Mouse (Mus musculus) neural tube, embryonic 11.5 days (tissue): Measurements from ENCODE around the gene Nrarp. TPM values are rescaled to one million over a fixed set of nuclear protein-coding genes. Genes with fewer than 3 reads are reported as not detected.
A peak's percentile ranks its signal among the peaks of the same experiment; 100 is the strongest.

Experiments
- ATAC-seq: fragments of 200-750 bp; cut with Nextera tagmentation; 2 replicates; pipeline ENCODE4 v1.8.0; 2017; ENCODE audit warnings: moderate number of reproducible peaks, mild to moderate bottlenecking, moderate TSS enrichment, moderate library complexity; ENCODE audit not compliant: insufficient read depth, low FRiP score, low TSS enrichment
- DNase-seq: peaks from one replicate; pipeline ENCODE4 v3.0.0-alpha.2; 2015; ENCODE audit warnings: low spot score
- H3K27ac ChIP-seq: fragments of 300-500 bp; sonication (generic); 2 replicates; pipeline ENCODE4 v1.5.1; 2014; ENCODE audit warnings: low read depth, mild to moderate bottlenecking, low read length
- H3K27me3 ChIP-seq: fragments of 300-500 bp; sonication (generic); 2 replicates; pipeline ENCODE4 v1.6.1; 2014; ENCODE audit warnings: mild to moderate bottlenecking, low read length, mixed read lengths; ENCODE audit not compliant: control insufficient read depth, insufficient read depth
- H3K36me3 ChIP-seq: fragments of 300-500 bp; sonication (generic); 2 replicates; pipeline ENCODE4 v1.6.1; 2014; ENCODE audit warnings: mild to moderate bottlenecking, low read length, moderate library complexity, mixed read lengths; ENCODE audit not compliant: control insufficient read depth, insufficient read depth
- H3K4me1 ChIP-seq: fragments of 300-500 bp; sonication (generic); 2 replicates; pipeline ENCODE4 v1.6.1; 2014; ENCODE audit warnings: low read length, mixed read lengths; ENCODE audit not compliant: control insufficient read depth, insufficient read depth
- H3K4me2 ChIP-seq: fragments of 300-500 bp; sonication (generic); 2 replicates; pipeline ENCODE4 v1.6.1; 2014; ENCODE audit warnings: low read depth, mild to moderate bottlenecking, moderate library complexity
- H3K4me3 ChIP-seq: fragments of 300-500 bp; sonication (generic); 2 replicates; pipeline ENCODE4 v1.5.1; 2014; ENCODE audit warnings: low read depth, low read length
- H3K9ac ChIP-seq: fragments of 300-500 bp; sonication (generic); 2 replicates; pipeline ENCODE4 v1.6.1; 2014; ENCODE audit warnings: mild to moderate bottlenecking, low read length
- H3K9me3 ChIP-seq: fragments of 300-500 bp; sonication (generic); 2 replicates; pipeline ENCODE4 v1.6.1; 2016; ENCODE audit warnings: low read length; ENCODE audit not compliant: control insufficient read depth
- whole genome bisulfite sequencing: fragments of 180-500 bp; shearing (Covaris S2); extraction: QIAGEN DNeasy Blood & Tissue Kit; methylation state at CpG from one replicate; pipeline ENCODE4 v1.1.7; 2014; 5-methylcytosine and 5-hydroxymethylcytosine counted together
- polyA plus RNA-seq: library from polyadenylated mRNA; unstranded; fragments of >200 nt; fragmentation: Nextera tagmentation; extraction: Ambion mirVana; gene quantifications from 2 replicates; pipeline ENCODE4 v1.2.1, GENCODE M21; 2014

Nrarp gene
- 53.7 and 57.8 TPM in 2 replicates for polyA plus RNA-seq

DNA sequence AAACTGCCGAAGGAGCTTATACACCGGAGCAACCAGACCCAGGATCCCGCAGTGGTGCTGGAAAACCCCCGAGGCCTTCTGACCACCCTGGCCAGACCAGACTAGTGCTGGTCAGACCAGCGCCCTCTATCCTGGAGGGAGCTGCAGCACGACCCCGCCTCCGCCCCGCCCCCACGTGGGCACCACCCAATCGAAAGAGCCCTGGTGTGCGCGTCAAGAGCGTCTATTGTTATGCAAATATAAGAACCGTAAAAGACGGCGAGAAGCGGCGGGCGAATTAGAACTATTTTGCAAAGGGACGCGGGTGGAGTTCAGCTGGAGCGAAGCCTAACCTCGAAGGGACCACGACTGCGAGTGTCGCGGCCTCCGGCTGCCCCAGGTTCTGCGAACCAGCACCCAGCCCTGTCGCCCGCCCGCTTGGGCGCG, at the start of gene Nrarp:
Nrarp (plus strand) TSS at position 281 of the 426 bp plus-strand sequence.
- Histone ChIP-seq H3K27me3 (peaks cover 2% of the 10 kb centered on the region; the same call in 1 of the 2 replicates), H3K4me2 (peak within 1 kb of the TSS; percentile 53), H3K9me3 (no peaks in the 10 kb centered on the region), H3K9ac (peak within 1 kb of the TSS; percentile 83), H3K4me1 (peaks cover 51% of the 10 kb centered on the region), H3K27ac (peak within 1 kb of the TSS; percentile 94), H3K4me3 (peak within 1 kb of the TSS; percentile 80), H3K36me3 (no peaks in the 10 kb centered on the region)
- ATAC-seq, result peak; percentile 87
- DNase-seq, result peak; percentile 95
- WGBS, result under 1% methylated on average over 35 of the region's 35 CpGs

DNA sequence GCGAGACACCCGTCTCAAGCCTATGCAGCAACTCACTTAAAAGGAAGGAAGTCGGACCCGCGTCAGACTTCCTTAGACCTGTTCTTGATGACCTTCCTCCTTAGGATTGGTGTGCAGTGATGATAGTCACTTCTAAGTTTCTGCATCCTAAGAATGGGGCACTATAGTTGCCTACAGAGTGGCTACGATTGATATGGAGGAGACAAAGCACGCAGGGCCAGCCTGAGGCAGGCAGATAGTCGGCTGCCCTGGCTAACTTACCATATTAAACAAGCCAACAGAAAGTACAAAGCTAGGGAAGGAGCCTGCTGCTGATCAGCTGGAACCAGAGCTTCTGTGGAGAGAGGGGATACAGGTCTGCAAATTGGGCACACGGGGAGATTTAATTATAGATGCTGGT, 49.0 kb upstream of the Nrarp start:
- ATAC-seq (no peak), DNase-seq (no peak)
- Histone ChIP-seq H3K27ac (no peak overlapping the region), H3K4me1 (peaks cover 16% of the 10 kb centered on the region), H3K4me2 (no peak overlapping the region), H3K9ac (no peak overlapping the region), H3K9me3 (no peaks in the 10 kb centered on the region), H3K36me3 (no peaks in the 10 kb centered on the region), H3K4me3 (no peak overlapping the region), H3K27me3 (no peaks in the 10 kb centered on the region)
- 83% methylated on average over 9 of the region's 9 CpGs for WGBS

DNA sequence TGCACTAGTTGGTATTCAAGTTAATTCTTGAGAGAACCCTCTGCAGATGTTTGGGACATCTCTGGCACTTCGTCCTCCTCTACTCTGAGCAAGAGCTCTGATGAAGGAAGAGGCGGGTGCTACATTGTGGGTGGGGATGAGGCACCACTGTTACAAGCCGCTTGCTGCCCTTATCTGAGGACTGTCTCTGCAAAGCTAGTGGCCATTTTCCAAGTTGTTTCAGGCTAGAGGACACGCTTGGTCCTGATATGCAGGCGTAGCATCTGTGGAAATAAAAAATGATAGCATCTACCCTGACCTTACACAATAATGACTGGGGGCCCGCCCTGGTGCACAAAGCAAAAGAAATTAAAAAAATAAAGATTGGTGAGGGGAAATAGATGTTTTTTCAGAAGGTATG, 42.7 kb upstream of the Nrarp start:
- no peak for DNase-seq
- no peaks in the 10 kb centered on the region for H3K27me3 ChIP-seq
- no peak overlapping the region for H3K27ac ChIP-seq
- H3K4me3 ChIP-seq, result no peak overlapping the region
- no peaks in the 10 kb centered on the region for H3K4me1 ChIP-seq
- H3K9ac ChIP-seq, result no peak overlapping the region
- H3K36me3 ChIP-seq, result no peaks in the 10 kb centered on the region
- ATAC-seq, result no peak
- no peak overlapping the region for H3K4me2 ChIP-seq
- H3K9me3 ChIP-seq, result no peaks in the 10 kb centered on the region
- 80% methylated on average over 6 of the region's 6 CpGs for WGBS

DNA sequence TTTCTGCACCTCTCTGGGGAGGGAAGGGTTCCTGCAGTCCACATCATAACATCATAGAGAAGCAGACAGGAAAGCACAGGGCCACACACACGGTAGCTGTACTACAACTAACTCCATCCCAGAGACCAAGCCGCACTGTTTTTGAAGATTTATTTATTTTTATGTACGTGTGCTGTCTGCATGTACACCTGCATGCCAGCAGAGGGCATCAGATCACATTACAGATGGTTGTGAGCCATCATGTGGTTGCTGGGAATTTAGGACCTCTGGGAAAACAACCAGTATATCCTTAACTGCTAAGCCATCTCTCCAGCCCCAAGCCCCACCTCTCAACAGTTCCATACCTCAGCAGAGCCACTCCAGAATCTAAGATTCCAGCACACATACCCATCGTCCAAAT, 39.4 kb upstream of the Nrarp start:
- Histone ChIP-seq H3K4me3 (no peak overlapping the region), H3K27ac (no peak overlapping the region), H3K9me3 (no peaks in the 10 kb centered on the region), H3K36me3 (no peaks in the 10 kb centered on the region), H3K4me2 (no peak overlapping the region), H3K9ac (no peak overlapping the region), H3K27me3 (no peaks in the 10 kb centered on the region), H3K4me1 (no peaks in the 10 kb centered on the region)
- DNase-seq (no peak), ATAC-seq (no peak)
- 69% methylated on average over 4 of the region's 4 CpGs for WGBS

DNA sequence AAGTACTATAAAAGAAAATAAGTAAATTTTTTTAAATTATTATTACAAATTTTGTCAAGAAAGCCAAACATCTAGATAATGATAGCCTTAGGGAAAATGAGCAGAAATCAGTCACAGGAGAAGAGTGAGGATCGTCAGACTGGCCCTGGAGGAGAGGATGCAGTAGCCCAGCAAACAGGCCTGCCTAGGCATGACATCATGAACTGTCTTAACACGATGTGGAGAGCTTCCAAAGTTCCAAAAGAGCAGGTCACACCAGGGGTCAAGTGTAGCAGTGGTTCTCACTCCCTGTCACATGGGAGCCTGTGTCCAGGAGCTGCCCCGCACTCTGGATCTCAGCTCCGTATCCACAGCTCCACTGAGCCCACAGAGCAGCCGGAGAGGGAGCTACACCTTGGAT, 38.6 kb upstream of the Nrarp start:
- Histone ChIP-seq H3K4me1 (no peaks in the 10 kb centered on the region), H3K9me3 (no peaks in the 10 kb centered on the region), H3K36me3 (no peaks in the 10 kb centered on the region), H3K9ac (no peak overlapping the region), H3K4me2 (no peak overlapping the region), H3K4me3 (no peak overlapping the region), H3K27me3 (no peaks in the 10 kb centered on the region), H3K27ac (no peak overlapping the region)
- no peak for DNase-seq
- WGBS, result 87% methylated on average over 5 of the region's 5 CpGs
- no peak for ATAC-seq

DNA sequence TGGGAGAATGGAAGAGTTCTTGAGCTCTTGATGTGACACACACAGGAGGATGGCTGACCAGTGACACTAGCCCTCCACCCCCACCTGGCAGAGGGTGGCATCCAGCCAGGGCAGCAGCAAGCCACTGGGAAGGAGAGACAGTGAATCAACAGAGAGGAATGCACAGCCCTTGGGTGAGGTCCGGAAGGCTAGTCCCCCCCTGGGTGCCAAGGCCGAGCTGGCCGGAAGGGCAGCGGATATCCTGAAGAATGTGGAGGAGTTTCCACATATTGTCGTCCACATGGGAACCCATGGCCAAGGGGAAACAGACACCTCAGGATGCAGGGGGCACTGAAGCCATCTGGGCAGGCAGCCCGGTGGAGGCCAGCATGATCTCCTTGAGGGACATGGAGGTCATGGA, 35.2 kb upstream of the Nrarp start:
- no peak overlapping the region for H3K27ac ChIP-seq
- no peak overlapping the region for H3K4me3 ChIP-seq
- DNase-seq (no peak), ATAC-seq (no peak)
- WGBS, result 83% methylated on average over 6 of the region's 6 CpGs
- no peaks in the 10 kb centered on the region for H3K9me3 ChIP-seq
- H3K36me3 ChIP-seq, result no peaks in the 10 kb centered on the region
- H3K9ac ChIP-seq, result no peak overlapping the region
- H3K4me1 ChIP-seq, result no peaks in the 10 kb centered on the region
- H3K4me2 ChIP-seq, result no peak overlapping the region
- no peaks in the 10 kb centered on the region for H3K27me3 ChIP-seq

DNA sequence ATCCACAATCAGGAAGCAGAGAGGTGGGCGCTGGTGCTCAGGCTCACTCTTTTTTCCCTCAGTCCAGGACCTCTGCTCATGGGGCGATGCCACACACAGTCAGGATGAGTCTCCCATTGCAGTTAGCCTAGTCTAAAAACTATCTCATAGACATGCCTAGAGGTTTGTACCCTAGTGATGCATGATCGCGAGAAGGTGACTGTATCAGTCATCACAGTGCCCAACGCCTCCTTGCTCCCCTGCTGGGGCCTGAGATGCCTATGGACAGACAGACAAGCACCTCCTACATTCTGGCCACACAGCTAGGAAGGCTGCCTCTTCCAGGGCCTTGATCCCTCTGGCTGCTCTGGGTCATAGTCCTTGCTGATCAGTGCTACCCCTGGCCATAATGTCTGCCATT, 33.2 kb upstream of the Nrarp start:
- no peak for DNase-seq
- no peak overlapping the region for H3K27ac ChIP-seq
- H3K4me1 ChIP-seq, result no peaks in the 10 kb centered on the region
- H3K27me3 ChIP-seq, result no peaks in the 10 kb centered on the region
- H3K36me3 ChIP-seq, result no peaks in the 10 kb centered on the region
- H3K4me2 ChIP-seq, result no peak overlapping the region
- H3K9me3 ChIP-seq, result no peaks in the 10 kb centered on the region
- H3K9ac ChIP-seq, result no peak overlapping the region
- WGBS, result 80% methylated on average over 5 of the region's 5 CpGs
- no peak for ATAC-seq
- no peak overlapping the region for H3K4me3 ChIP-seq

DNA sequence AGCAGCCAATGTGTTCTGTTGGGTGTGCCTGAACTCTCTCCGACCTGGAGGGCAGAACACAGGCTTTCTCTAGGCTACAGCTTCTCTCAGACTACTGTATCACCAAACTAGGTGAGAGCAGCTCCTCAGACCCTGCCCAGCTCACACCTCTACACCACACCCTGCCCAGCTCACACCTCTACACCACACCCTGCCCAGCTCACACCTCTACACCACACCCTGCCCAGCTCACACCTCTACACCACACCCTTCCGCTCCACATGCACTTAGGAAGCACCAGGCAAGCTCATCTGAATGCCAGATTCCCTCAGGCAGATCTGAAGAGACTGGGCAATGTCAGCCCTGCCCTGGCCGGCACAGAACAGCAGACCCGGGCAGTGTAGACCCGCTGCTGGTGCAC, 32.7 kb upstream of the Nrarp start:
- no peaks in the 10 kb centered on the region for H3K27me3 ChIP-seq
- DNase-seq (no peak), ATAC-seq (no peak)
- H3K4me3 ChIP-seq, result no peak overlapping the region
- H3K4me2 ChIP-seq, result no peak overlapping the region
- no peaks in the 10 kb centered on the region for H3K4me1 ChIP-seq
- no peaks in the 10 kb centered on the region for H3K36me3 ChIP-seq
- H3K9ac ChIP-seq, result no peak overlapping the region
- WGBS, result 64% methylated on average over 5 of the region's 5 CpGs
- H3K9me3 ChIP-seq, result no peaks in the 10 kb centered on the region
- no peak overlapping the region for H3K27ac ChIP-seq

DNA sequence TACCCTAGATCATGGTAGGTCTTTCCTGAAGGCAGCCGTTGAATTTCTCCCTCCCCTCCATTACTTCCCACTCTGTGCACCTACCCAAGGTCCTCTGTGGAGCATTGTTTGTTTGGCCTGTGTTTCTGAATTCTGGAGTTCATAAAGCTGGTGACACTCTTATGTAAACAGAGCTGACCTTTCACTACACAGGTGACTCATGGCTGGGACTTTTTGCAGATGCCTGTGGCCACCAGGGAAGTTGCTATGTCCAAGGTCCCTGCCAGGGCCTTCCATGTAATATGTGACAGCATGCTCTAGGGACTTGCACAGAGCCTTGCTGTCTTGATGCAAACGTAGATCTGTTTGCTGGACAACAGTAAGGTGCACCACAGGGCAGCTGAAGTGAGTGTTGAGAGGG, 30.9 kb upstream of the Nrarp start:
- H3K36me3 ChIP-seq, result no peaks in the 10 kb centered on the region
- ATAC-seq, result no peak

More for the DNA sequence above, 30.9 kb upstream of the Nrarp start:
- Histone ChIP-seq H3K9me3 (no peaks in the 10 kb centered on the region), H3K4me1 (no peaks in the 10 kb centered on the region), H3K27me3 (no peaks in the 10 kb centered on the region), H3K4me3 (no peak overlapping the region), H3K27ac (no peak overlapping the region), H3K4me2 (no peak overlapping the region), H3K9ac (no peak overlapping the region)
- no peak for DNase-seq
- 88% methylated on average over 2 of the region's 2 CpGs for WGBS
